Mouse (Mus musculus) ES-E14 (cell line): Measurements from ENCODE around the gene Mef2b.

Experiments used
- CHD2 ChIP-seq: IDR thresholded peaks from 2 replicates; pipeline ENCODE4 v1.6.1; 2014; ENCODE audit warnings: mild to moderate bottlenecking, low read depth, low read length, inconsistent platforms
- HCFC1 ChIP-seq: IDR thresholded peaks from 2 replicates; pipeline ENCODE4 v1.6.1; 2012; ENCODE audit warnings: low read length, inconsistent platforms, borderline replicate concordance; ENCODE audit not compliant: insufficient read depth
- MAFK ChIP-seq: IDR thresholded peaks from 2 replicates; pipeline ENCODE4 v1.6.1; 2014; ENCODE audit warnings: mild to moderate bottlenecking, low read depth, low read length, inconsistent platforms; ENCODE audit not compliant: insufficient read depth
- ZC3H11A ChIP-seq: IDR thresholded peaks from 2 replicates; pipeline ENCODE4 v1.6.1; 2012; ENCODE audit warnings: low read depth, mild to moderate bottlenecking, inconsistent platforms, low read length, borderline replicate concordance
- ZNF384 ChIP-seq: IDR thresholded peaks from 2 replicates; pipeline ENCODE4 v1.6.1; 2012; ENCODE audit warnings: low read depth, low read length, inconsistent platforms

DNA sequence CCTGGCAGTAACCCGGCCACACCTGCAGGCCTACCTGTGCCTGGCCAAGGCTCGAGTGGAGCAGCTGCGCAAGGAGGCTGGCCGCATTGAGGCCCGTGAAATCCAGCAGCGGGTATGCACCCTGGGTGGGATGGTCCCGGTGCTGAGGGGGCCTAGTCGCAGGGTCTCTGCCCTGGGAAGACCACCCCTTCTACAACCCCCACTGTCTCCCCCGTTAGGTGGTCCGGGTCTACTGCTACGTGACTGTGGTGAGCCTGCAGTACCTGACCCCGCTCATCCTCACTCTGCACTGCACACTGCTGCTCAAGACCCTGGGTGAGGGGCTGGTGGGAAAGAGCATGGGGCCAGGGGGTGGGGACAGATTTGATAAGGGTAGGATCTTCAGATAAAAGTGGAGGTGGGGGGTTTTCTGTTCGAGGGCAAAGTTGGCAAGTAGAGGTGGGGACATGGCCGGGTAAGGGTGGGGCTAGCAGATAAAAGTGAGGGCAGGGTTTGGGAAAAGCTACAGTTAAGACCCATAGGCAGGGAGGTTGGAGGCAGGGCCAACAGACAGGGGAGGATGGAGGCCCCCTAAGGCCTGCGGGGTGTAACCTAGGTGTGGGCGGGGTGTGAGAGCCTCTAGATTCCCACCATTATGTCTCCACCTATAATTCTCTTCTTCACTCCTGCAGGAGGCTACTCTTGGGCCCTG lies 41.8 kb downstream of the Mef2b start:
- TF ChIP-seq CHD2: no peak
- TF ChIP-seq ZNF384: no peak
- TF ChIP-seq MAFK: no peak
- no peak for TF ChIP-seq ZC3H11A
- no peak for TF ChIP-seq HCFC1
